Mouse (Mus musculus) limb, embryonic 11.5 days (tissue): ENCODE measurements around the gene Lmna. TPM values are rescaled to one million over a fixed set of nuclear protein-coding genes. Genes with fewer than 3 reads are reported as not detected.

Experiments used
- ATAC-seq: fragments of 200-750 bp; cut with Nextera tagmentation; 2 replicates; pipeline ENCODE4 v1.8.0; 2017; ENCODE audit warnings: low read depth; ENCODE audit not compliant: insufficient number of reproducible peaks, low FRiP score, low TSS enrichment
- DNase-seq: peaks from one replicate; pipeline ENCODE4 v3.0.0-alpha.2; 2015; ENCODE audit warnings: low spot score
- H3K27ac ChIP-seq: fragments of 300-500 bp; sonication (generic); replicated peaks from 2 replicates; pipeline ENCODE4 v1.5.1; 2014; ENCODE audit warnings: low read depth, mild to moderate bottlenecking, low read length
- H3K27me3 ChIP-seq: fragments of 300-500 bp; sonication (generic); 2 replicates; pipeline ENCODE4 v1.6.1; 2014; ENCODE audit warnings: mild to moderate bottlenecking, low read length, mixed read lengths; ENCODE audit not compliant: control insufficient read depth, insufficient read depth
- H3K36me3 ChIP-seq: fragments of 300-500 bp; sonication (generic); 2 replicates; pipeline ENCODE4 v1.6.1; 2014; ENCODE audit warnings: mild to moderate bottlenecking, low read length, moderate library complexity, mixed read lengths; ENCODE audit not compliant: control insufficient read depth, insufficient read depth
- H3K4me1 ChIP-seq: fragments of 300-500 bp; sonication (generic); 2 replicates; pipeline ENCODE4 v1.6.1; 2014; ENCODE audit warnings: low read length, mixed read lengths; ENCODE audit not compliant: control insufficient read depth, insufficient read depth
- H3K4me2 ChIP-seq: fragments of 300-500 bp; sonication (generic); 2 replicates; pipeline ENCODE4 v1.6.1; 2014; ENCODE audit warnings: low read depth, mild to moderate bottlenecking, moderate library complexity; ENCODE audit not compliant: severe bottlenecking
- H3K4me3 ChIP-seq: fragments of 300-500 bp; sonication (generic); 2 replicates; pipeline ENCODE4 v1.5.1; 2014; ENCODE audit warnings: low read depth, low read length
- H3K9ac ChIP-seq: fragments of 300-500 bp; sonication (generic); 2 replicates; pipeline ENCODE4 v1.6.1; 2014; ENCODE audit warnings: mild to moderate bottlenecking, low read length
- H3K9me3 ChIP-seq: fragments of 300-500 bp; sonication (generic); 2 replicates; pipeline ENCODE4 v1.6.1; 2016; ENCODE audit warnings: low read length; ENCODE audit not compliant: control insufficient read depth
- WGBS: fragments of 180-500 bp; shearing (Covaris S2); extraction: QIAGEN DNeasy Blood & Tissue Kit; methylation state at CpG from one replicate; pipeline ENCODE4 v1.1.7; 2014; 5-methylcytosine and 5-hydroxymethylcytosine counted together
- polyA plus RNA-seq: library from polyadenylated mRNA; unstranded; fragments of >200 nt; fragmentation: Nextera tagmentation; extraction: Ambion mirVana; gene quantifications from 2 replicates; pipeline ENCODE4 v1.2.1, GENCODE M21; 2014

Gene Lmna
- polyA plus RNA-seq, 1 experiment from 2014 or later = 20.4 TPM

GRCm38 (mm10) chr3:88503881-88504746, 5.6 kb downstream of the Lmna start:
- ATAC-seq (no peak), DNase-seq (no peak)
- 42% methylated on average over 8 of the region's 8 CpGs for WGBS
- peaks cover 27% of the 10 kb centered on the region for H3K4me1 ChIP-seq
- no peak overlapping the region; the same call in 1 of the 2 replicates for H3K27ac ChIP-seq
- H3K36me3 ChIP-seq = no peaks in the 10 kb centered on the region
- H3K9ac ChIP-seq = no peak overlapping the region
- no peak overlapping the region for H3K4me3 ChIP-seq
- H3K4me2 ChIP-seq = no peak overlapping the region
- peaks cover 13% of the 10 kb centered on the region for H3K27me3 ChIP-seq
- no peaks in the 10 kb centered on the region for H3K9me3 ChIP-seq

GRCm38 (mm10) chr3:88503505-88503863, 6.3 kb downstream of the Lmna start:
- Histone ChIP-seq H3K4me1 (peaks cover 27% of the 10 kb centered on the region), H3K27ac (no peak overlapping the region), H3K4me3 (no peak overlapping the region), H3K9me3 (no peaks in the 10 kb centered on the region), H3K36me3 (no peaks in the 10 kb centered on the region), H3K27me3 (peaks cover 13% of the 10 kb centered on the region), H3K4me2 (peak overlapping the region; percentile 98), H3K9ac (peak overlapping the region; percentile 61; the same call in 1 of the 2 replicates)
- no peak for DNase-seq
- ATAC-seq = no peak
- 18% methylated on average over 4 of the region's 4 CpGs for WGBS

- under 1% methylated on average over 55 of the region's 55 CpGs for WGBS
- Histone ChIP-seq H3K9me3 (no peaks in the 10 kb centered on the region), H3K9ac (peak overlapping the region; percentile 61), H3K27me3 (peaks cover 13% of the 10 kb centered on the region), H3K4me3 (peak overlapping the region; percentile 54), H3K36me3 (no peaks in the 10 kb centered on the region), H3K4me1 (peaks cover 27% of the 10 kb centered on the region), H3K27ac (no peak overlapping the region), H3K4me2 (peak overlapping the region; percentile 98)
- DNase-seq (peak; percentile 57), ATAC-seq (peak; percentile 81)
Observed at GRCm38 (mm10) chr3:88502641-88503504, 6.9 kb downstream of the Lmna start.

GRCm38 (mm10) chr3:88502031-88502571, 7.7 kb downstream of the Lmna start:
- Histone ChIP-seq H3K4me1 (peaks cover 27% of the 10 kb centered on the region), H3K36me3 (no peaks in the 10 kb centered on the region), H3K27ac (no peak overlapping the region), H3K27me3 (peaks cover 13% of the 10 kb centered on the region), H3K4me2 (peak overlapping the region; percentile 98), H3K4me3 (peak overlapping the region; percentile 54), H3K9ac (peak overlapping the region; percentile 61), H3K9me3 (no peaks in the 10 kb centered on the region)
- 16% methylated on average over 11 of the region's 11 CpGs for WGBS
- ATAC-seq = no peak
- DNase-seq = no peak

- peak overlapping the region; percentile 98 for H3K4me2 ChIP-seq
- ATAC-seq = no peak
- WGBS = 53% methylated on average over 6 of the region's 6 CpGs
- H3K9ac ChIP-seq = no peak overlapping the region
- H3K4me1 ChIP-seq = peaks cover 27% of the 10 kb centered on the region
- no peak overlapping the region for H3K27ac ChIP-seq
- DNase-seq = no peak
- H3K9me3 ChIP-seq = no peaks in the 10 kb centered on the region
- no peaks in the 10 kb centered on the region for H3K36me3 ChIP-seq
- H3K4me3 ChIP-seq = peak overlapping the region; percentile 54
- H3K27me3 ChIP-seq = peaks cover 13% of the 10 kb centered on the region
Observed at GRCm38 (mm10) chr3:88501366-88502030, 8.3 kb downstream of the Lmna start.

GRCm38 (mm10) chr3:88500655-88501365, 8.9 kb downstream of the Lmna start:
- ATAC-seq = no peak
- no peak overlapping the region for H3K9ac ChIP-seq
- H3K4me1 ChIP-seq = peaks cover 26% of the 10 kb centered on the region
- no peak overlapping the region for H3K27ac ChIP-seq
- no peak overlapping the region for H3K4me3 ChIP-seq
- H3K4me2 ChIP-seq = no peak overlapping the region
- DNase-seq = no peak
- WGBS = 55% methylated on average over 4 of the region's 4 CpGs
- no peaks in the 10 kb centered on the region for H3K9me3 ChIP-seq
- peaks cover 13% of the 10 kb centered on the region for H3K27me3 ChIP-seq
- H3K36me3 ChIP-seq = no peaks in the 10 kb centered on the region

GRCm38 (mm10) chr3:88500087-88500486, 9.7 kb downstream of the Lmna start:
- Histone ChIP-seq H3K9ac (no peak overlapping the region), H3K4me3 (no peak overlapping the region), H3K9me3 (no peaks in the 10 kb centered on the region), H3K4me1 (peaks cover 20% of the 10 kb centered on the region), H3K27ac (no peak overlapping the region), H3K4me2 (no peak overlapping the region), H3K27me3 (peaks cover 13% of the 10 kb centered on the region), H3K36me3 (no peaks in the 10 kb centered on the region)
- WGBS = 81% methylated on average over 7 of the region's 7 CpGs
- DNase-seq (no peak), ATAC-seq (no peak)
